Mouse (Mus musculus) embryo, embryonic 10 days (tissue): ENCODE results near the gene Rad9b.
A peak's percentile ranks its signal among the peaks of the same experiment; 100 is the strongest.

Experiments
- DNase-seq: peaks from one replicate; pipeline ENCODE4 v3.0.0-alpha.2; 2015; ENCODE audit warnings: low spot score

Gene Rad9b

GRCm38 (mm10) chr5:122312942-122313684 is 40.9 kb downstream of the Rad9b start:
- DNase-seq, result no peak

GRCm38 (mm10) chr5:122312346-122312745 is 41.7 kb downstream of the Rad9b start:
- no peak for DNase-seq

GRCm38 (mm10) chr5:122311692-122312091 is 42.3 kb downstream of the Rad9b start:
- DNase-seq, result no peak

GRCm38 (mm10) chr5:122310699-122311098 is 43.3 kb downstream of the Rad9b start:
- no peak for DNase-seq

GRCm38 (mm10) chr5:122306536-122306935 is 47.5 kb downstream of the Rad9b start:
- no peak for DNase-seq

GRCm38 (mm10) chr5:122305472-122305871 is 48.6 kb downstream of the Rad9b start:
- DNase-seq, result no peak

- DNase-seq, result no peak
These were observed 49.5 kb downstream of the Rad9b start for GRCm38 (mm10) chr5:122304541-122304940.

GRCm38 (mm10) chr5:122303937-122304336 is 50.1 kb downstream of the Rad9b start:
- DNase-seq, result no peak

GRCm38 (mm10) chr5:122302810-122303745 is 51.0 kb downstream of the Rad9b start:
- peak; percentile 29 for DNase-seq

- no peak for DNase-seq
These were observed 53.9 kb downstream of the Rad9b start for GRCm38 (mm10) chr5:122300071-122300518.

- no peak for DNase-seq
These were observed 58.7 kb downstream of the Rad9b start for GRCm38 (mm10) chr5:122295113-122295935.

- no peak for DNase-seq
These were observed 59.8 kb downstream of the Rad9b start for GRCm38 (mm10) chr5:122294219-122294735.

GRCm38 (mm10) chr5:122293131-122293530 is 60.9 kb downstream of the Rad9b start:
- DNase-seq, result no peak

- DNase-seq, result no peak
These were observed 62.3 kb downstream of the Rad9b start for GRCm38 (mm10) chr5:122291553-122292339.

GRCm38 (mm10) chr5:122291149-122291548 is 62.9 kb downstream of the Rad9b start:
- no peak for DNase-seq

GRCm38 (mm10) chr5:122288147-122288811 is 65.8 kb downstream of the Rad9b start:
- no peak for DNase-seq

GRCm38 (mm10) chr5:122287026-122287425 is 67.0 kb downstream of the Rad9b start:
- DNase-seq, result no peak

GRCm38 (mm10) chr5:122286191-122286590 is 67.8 kb downstream of the Rad9b start:
- DNase-seq, result no peak

- no peak for DNase-seq
These were observed 68.3 kb downstream of the Rad9b start for GRCm38 (mm10) chr5:122285767-122286150.

GRCm38 (mm10) chr5:122285029-122285766 is 68.8 kb downstream of the Rad9b start:
- peak; percentile 70 for DNase-seq
